Mouse (Mus musculus): ENCODE measurements around the gene Nmu.

- no peak for TF ChIP-seq CTCF (IDR thresholded peaks at IDR 0.05; ENCODE audit: borderline replicate concordance, insufficient read depth, low read depth, low read length)
- no peak for TF ChIP-seq POLR2A (IDR thresholded peaks at IDR 0.05; ENCODE audit: borderline replicate concordance, insufficient read depth, low read length)
Measured at GRCm38 (mm10) chr5:76325113-76325512, 38.5 kb downstream of the Nmu start.
